Mouse (Mus musculus) cerebellum, adult 2 months (tissue): Measurements from ENCODE around the gene Mpv17l2. TPM values are rescaled to one million over a fixed set of nuclear protein-coding genes. Genes with fewer than 3 reads are reported as not detected.

Experiments used
- DNase-seq, 2 experiments: peaks; one replicate each; pipeline ENCODE4 v3.0.0; 2021
- H3K27ac ChIP-seq: fragments of 200-500 bp; 2 replicates; pipeline ENCODE4 v1.5.1; 2012; ENCODE audit warnings: low read length, control low read depth, inconsistent platforms; ENCODE audit not compliant: insufficient read depth
- H3K27me3 ChIP-seq: fragments of 200-500 bp; 2 replicates; pipeline ENCODE4 v1.6.1; 2012; ENCODE audit warnings: inconsistent platforms, mild to moderate bottlenecking, low read length, moderate library complexity; ENCODE audit not compliant: control insufficient read depth, insufficient read depth
- H3K4me1 ChIP-seq: fragments of 200-500 bp; 2 replicates; pipeline ENCODE4 v1.6.1; 2011; ENCODE audit warnings: low read length; ENCODE audit not compliant: control insufficient read depth, insufficient read depth
- H3K4me3 ChIP-seq: fragments of 200-500 bp; replicated peaks from 2 replicates; pipeline ENCODE3; 2011; ENCODE audit warnings: mild to moderate bottlenecking, low read depth, low read length, control low read depth; ENCODE audit not compliant: insufficient read depth
- CTCF ChIP-seq: fragments of 200-500 bp; IDR thresholded peaks from 2 replicates; pipeline ENCODE4 v1.5.1; 2011; ENCODE audit warnings: low read depth, mild to moderate bottlenecking, control low read depth, low read length, moderate library complexity, borderline replicate concordance; ENCODE audit not compliant: insufficient read depth
- POLR2A ChIP-seq: fragments of 200-500 bp; IDR thresholded peaks from 2 replicates; pipeline ENCODE4 v1.6.1; 2011; ENCODE audit warnings: low read length, control low read depth, borderline replicate concordance; ENCODE audit not compliant: insufficient read depth
- WGBS: fragments of 180-500 bp; shearing (Covaris S2); methylation state at CpG from one replicate; pipeline ENCODE4 v1.1.7; 2018; 5-methylcytosine and 5-hydroxymethylcytosine counted together
- polyA plus RNA-seq: library from polyadenylated mRNA; depleted of rRNA; stranded (reverse); fragments of >200 nt; gene quantifications from 2 replicates; pipeline ENCODE4 v1.2.3, GENCODE M21; 2012

Mpv17l2 gene
- polyA plus RNA-seq, 1 experiment: 83.4 TPM

- 64% methylated on average over 24 of the region's 24 CpGs for WGBS
- Histone ChIP-seq H3K27ac (no peak overlapping the region), H3K4me3 (peak overlapping the region; percentile 69), H3K27me3 (no peaks in the 10 kb centered on the region), H3K4me1 (peaks cover 35% of the 10 kb centered on the region)
- peak in 1 of 2 experiments; percentile 48 for DNase-seq
- TF ChIP-seq POLR2A (no peak), CTCF (no peak)
These were observed 4.9 kb downstream of the Mpv17l2 start for GRCm38 (mm10) chr8:70755661-70756475.

- no peaks in the 10 kb centered on the region for H3K27me3 ChIP-seq
- DNase-seq: peak; percentile 84 to 88
- 5% methylated on average over 50 of the region's 50 CpGs for WGBS
- peak overlapping the region; percentile 69 for H3K4me3 ChIP-seq
- TF ChIP-seq POLR2A: peak; percentile 22
- no peak; the same call in 1 of the 2 replicates for TF ChIP-seq CTCF
- peaks cover 32% of the 10 kb centered on the region for H3K4me1 ChIP-seq
- peak overlapping the region; percentile 91 for H3K27ac ChIP-seq
These were observed 5.7 kb downstream of the Mpv17l2 start for GRCm38 (mm10) chr8:70754871-70755660.

- 8% methylated on average over 37 of the region's 37 CpGs for WGBS
These were observed 6.5 kb downstream of the Mpv17l2 start, which contains the start of gene Rab3a for GRCm38 (mm10) chr8:70754043-70754870. TSS of gene Rab3a (plus strand) at chr8:70754679.

GRCm38 (mm10) chr8:70753151-70753550, 7.6 kb downstream of the Mpv17l2 start:
- no peaks in the 10 kb centered on the region for H3K27me3 ChIP-seq
- H3K27ac ChIP-seq: no peak overlapping the region
- TF ChIP-seq POLR2A (no peak), CTCF (no peak)
- DNase-seq: peak; percentile 62
- 9% methylated on average over 21 of the region's 21 CpGs for WGBS
- peaks cover 20% of the 10 kb centered on the region for H3K4me1 ChIP-seq
- no peak overlapping the region for H3K4me3 ChIP-seq

More at GRCm38 (mm10) chr8:70754043-70754870, 6.5 kb downstream of the Mpv17l2 start, which contains the start of gene Rab3a:
- Histone ChIP-seq H3K4me3 (peak within 1 kb of the TSS; percentile 69), H3K4me1 (peaks cover 29% of the 10 kb centered on the region), H3K27ac (peak within 1 kb of the TSS; percentile 91), H3K27me3 (no peaks in the 10 kb centered on the region)
- peak; percentile 95 to 99 for DNase-seq
- TF ChIP-seq POLR2A: peak; percentile 72; the same call in 1 of the 2 replicates
- TF ChIP-seq CTCF: no peak

GRCm38 (mm10) chr8:70752000-70752764, 8.6 kb downstream of the Mpv17l2 start:
- DNase-seq: peak; percentile 62 to 72
- Histone ChIP-seq H3K27ac (no peak overlapping the region), H3K27me3 (no peaks in the 10 kb centered on the region), H3K4me1 (peaks cover 11% of the 10 kb centered on the region), H3K4me3 (no peak overlapping the region)
- 42% methylated on average over 11 of the region's 11 CpGs for WGBS
- TF ChIP-seq POLR2A: no peak
- peak; percentile 70 for TF ChIP-seq CTCF

- WGBS: 77% methylated on average over 13 of the region's 13 CpGs
- DNase-seq: peak in 1 of 2 experiments; percentile 7
These were observed 10.5 kb downstream of the Mpv17l2 start for GRCm38 (mm10) chr8:70750128-70750680.

More at GRCm38 (mm10) chr8:70750128-70750680, 10.5 kb downstream of the Mpv17l2 start:
- H3K27ac ChIP-seq: no peak overlapping the region
- no peak overlapping the region for H3K4me3 ChIP-seq
- no peaks in the 10 kb centered on the region; the same call in 1 of the 2 replicates for H3K4me1 ChIP-seq
- H3K27me3 ChIP-seq: no peaks in the 10 kb centered on the region
- TF ChIP-seq POLR2A (no peak), CTCF (no peak)
